Mouse (Mus musculus) pancreas, adult 10 weeks (tissue): ENCODE data around the gene Lrrn4cl. TPM values are rescaled to one million over a fixed set of nuclear protein-coding genes. Genes with fewer than 3 reads are reported as not detected.

Source experiments
- polyA plus RNA-seq: library from polyadenylated mRNA; stranded (reverse); fragments of 350-450 nt; fragmentation: Illumina TruSeq; extraction: RNeasy Lipid Tissue Mini Kit (QIAGEN cat#74804); gene quantifications from one replicate; pipeline ENCODE4 v1.2.3, GENCODE M21; 2015; ENCODE audit warnings: low read depth, low replicate concordance; ENCODE audit not compliant: insufficient read depth

The Lrrn4cl gene
- polyA plus RNA-seq, 1 experiment from 2014 or later = 4.9 TPM

Other genes with a start within 250 kb of the Lrrn4cl start
- gene Slc22a6, start 232.7 kb upstream of the Lrrn4cl start, polyA plus RNA-seq = not detected
- 0.18 TPM for gene Chrm1, start 187.0 kb upstream of the Lrrn4cl start, polyA plus RNA-seq
- 80.3 TPM for gene Slc3a2, start 127.4 kb upstream of the Lrrn4cl start, polyA plus RNA-seq
- gene Wdr74, start 114.9 kb upstream of the Lrrn4cl start, polyA plus RNA-seq = 35.4 TPM
- gene 1700092M07Rik, start 110.0 kb upstream of the Lrrn4cl start, polyA plus RNA-seq = not detected
- gene Stx5a, start 109.4 kb upstream of the Lrrn4cl start, polyA plus RNA-seq = 67.2 TPM
- gene Nxf1, start 93.7 kb upstream of the Lrrn4cl start, polyA plus RNA-seq = 127 TPM
- gene Tmem223, start 79.8 kb upstream of the Lrrn4cl start, polyA plus RNA-seq = 32.1 TPM
- 17.0 TPM for gene Tmem179b, start 76.3 kb upstream of the Lrrn4cl start, polyA plus RNA-seq
- gene Taf6l, start 64.4 kb upstream of the Lrrn4cl start, polyA plus RNA-seq = 0.76 TPM
- gene Polr2g, start 52.2 kb upstream of the Lrrn4cl start, polyA plus RNA-seq = 17.1 TPM
- not detected for gene Zbtb3, start 48.2 kb upstream of the Lrrn4cl start, polyA plus RNA-seq
- 4.5 TPM for gene Ttc9c, start 31.4 kb upstream of the Lrrn4cl start, polyA plus RNA-seq
- 20.7 TPM for gene Hnrnpul2, start 30.8 kb upstream of the Lrrn4cl start, polyA plus RNA-seq
- not detected for gene AC129217.1, start 21.0 kb upstream of the Lrrn4cl start, polyA plus RNA-seq
- gene Bscl2, start 13.3 kb upstream of the Lrrn4cl start, polyA plus RNA-seq = 31.5 TPM
- gene Gng3, start 11.6 kb upstream of the Lrrn4cl start, polyA plus RNA-seq = not detected
- gene Ubxn1, start 20.7 kb downstream of the Lrrn4cl start, polyA plus RNA-seq = 28.6 TPM
- 15.0 TPM for gene Uqcc3, start 30.2 kb downstream of the Lrrn4cl start, polyA plus RNA-seq
- gene Lbhd1, start 33.0 kb downstream of the Lrrn4cl start, polyA plus RNA-seq = 7.5 TPM
- not detected for gene Gm49403, start 33.2 kb downstream of the Lrrn4cl start, polyA plus RNA-seq
- gene 1810009A15Rik, start 38.1 kb downstream of the Lrrn4cl start, polyA plus RNA-seq = 7.3 TPM
- not detected for gene Gm49416, start 38.2 kb downstream of the Lrrn4cl start, polyA plus RNA-seq
- gene Ints5, start 42.2 kb downstream of the Lrrn4cl start, polyA plus RNA-seq = 4.9 TPM
- 50.2 TPM for gene Ganab, start 47.3 kb downstream of the Lrrn4cl start, polyA plus RNA-seq
- 18.1 TPM for gene B3gat3, start 69.6 kb downstream of the Lrrn4cl start, polyA plus RNA-seq
- 0.74 TPM for gene Rom1, start 78.6 kb downstream of the Lrrn4cl start, polyA plus RNA-seq
- gene Eml3, start 78.8 kb downstream of the Lrrn4cl start, polyA plus RNA-seq = 11.7 TPM
- 16.1 TPM for gene Mta2, start 91.1 kb downstream of the Lrrn4cl start, polyA plus RNA-seq
- gene Tut1, start 103.1 kb downstream of the Lrrn4cl start, polyA plus RNA-seq = 7.9 TPM
- 169 TPM for gene Eef1g, start 116.3 kb downstream of the Lrrn4cl start, polyA plus RNA-seq
- gene Ahnak, start 138.5 kb downstream of the Lrrn4cl start, polyA plus RNA-seq = 32.2 TPM
- 28.0 TPM for gene Scgb1a1, start 237.2 kb downstream of the Lrrn4cl start, polyA plus RNA-seq